Mouse (Mus musculus) ovary, postnatal 14 days (tissue): ENCODE data around the gene Tarsl2.

ENCODE experiments used
- DNase-seq: peaks from one replicate; pipeline ENCODE4 v3.0.0; 2022; ENCODE audit warnings: low spot score

Tarsl2 gene

GRCm38 (mm10) chr7:65657490-65658120 is 12.9 kb downstream of the Tarsl2 start:
- no peak for DNase-seq

GRCm38 (mm10) chr7:65663225-65663790 is 18.6 kb downstream of the Tarsl2 start:
- DNase-seq: no peak

- DNase-seq: no peak
Observed at GRCm38 (mm10) chr7:65663886-65664285, 19.2 kb downstream of the Tarsl2 start.

GRCm38 (mm10) chr7:65667491-65667890 is 22.8 kb downstream of the Tarsl2 start:
- no peak for DNase-seq

GRCm38 (mm10) chr7:65678050-65678449 is 33.4 kb downstream of the Tarsl2 start:
- DNase-seq: no peak

GRCm38 (mm10) chr7:65678900-65679595 is 34.4 kb downstream of the Tarsl2 start:
- DNase-seq: no peak

- no peak for DNase-seq
Observed at GRCm38 (mm10) chr7:65681166-65681565, 36.5 kb downstream of the Tarsl2 start.

GRCm38 (mm10) chr7:65684256-65684835 is 39.6 kb downstream of the Tarsl2 start:
- DNase-seq: no peak

- no peak for DNase-seq
Observed at GRCm38 (mm10) chr7:65686664-65687063, 42.0 kb downstream of the Tarsl2 start.

GRCm38 (mm10) chr7:65690869-65691268 is 46.2 kb downstream of the Tarsl2 start, which contains the start of gene Tm2d3:
Gene Tm2d3, plus strand, starts transcription at chr7:65691169.
- no peak for DNase-seq

- no peak for DNase-seq
Observed at GRCm38 (mm10) chr7:65691929-65692605, 47.4 kb downstream of the Tarsl2 start.

GRCm38 (mm10) chr7:65692883-65693282 is 48.2 kb downstream of the Tarsl2 start:
- peak; percentile 42 for DNase-seq

- DNase-seq: peak; percentile 94
Observed at GRCm38 (mm10) chr7:65693301-65693821, 48.7 kb downstream of the Tarsl2 start.

GRCm38 (mm10) chr7:65696450-65696849 is 51.8 kb downstream of the Tarsl2 start:
- no peak for DNase-seq

- no peak for DNase-seq
Observed at GRCm38 (mm10) chr7:65702076-65702475, 57.4 kb downstream of the Tarsl2 start.

GRCm38 (mm10) chr7:65704818-65705242 is 60.1 kb downstream of the Tarsl2 start:
- peak; percentile 72 for DNase-seq

- DNase-seq: no peak
Observed at GRCm38 (mm10) chr7:65708506-65708905, 63.8 kb downstream of the Tarsl2 start.

GRCm38 (mm10) chr7:65710301-65710700 is 65.6 kb downstream of the Tarsl2 start:
- DNase-seq: no peak

- no peak for DNase-seq
Observed at GRCm38 (mm10) chr7:65713782-65714181, 69.1 kb downstream of the Tarsl2 start.

- DNase-seq: no peak
Observed at GRCm38 (mm10) chr7:65714304-65714703, 69.6 kb downstream of the Tarsl2 start.

GRCm38 (mm10) chr7:65734024-65734423 is 89.3 kb downstream of the Tarsl2 start:
- no peak for DNase-seq

- no peak for DNase-seq
Observed at GRCm38 (mm10) chr7:65735261-65735660, 90.6 kb downstream of the Tarsl2 start.
